Mouse (Mus musculus) liver, embryonic 11.5 days (tissue): ENCODE measurements around the gene Cerk. TPM values are rescaled to one million over a fixed set of nuclear protein-coding genes. Genes with fewer than 3 reads are reported as not detected.
"Not testable (repeated sequence)": the region's sequence is repeated elsewhere in the genome, so short reads cannot be mapped to it uniquely, and the experiment has no call there.

Experiments used
- ATAC-seq: fragments of 200-750 bp; cut with Nextera tagmentation; replicated peaks from 2 replicates; pipeline ENCODE4 v1.8.0; 2017; ENCODE audit warnings: moderate number of reproducible peaks, mild to moderate bottlenecking, moderate TSS enrichment, moderate library complexity; ENCODE audit not compliant: low FRiP score
- DNase-seq: peaks from one replicate; pipeline ENCODE4 v3.0.0-alpha.2; 2017; ENCODE audit warnings: low spot score
- H3K27ac ChIP-seq: fragments of 300-500 bp; sonication (generic); 2 replicates; pipeline ENCODE4 v1.5.1; 2014; ENCODE audit warnings: mild to moderate bottlenecking, low read depth, low read length, control low read depth
- H3K27me3 ChIP-seq: fragments of 300-500 bp; sonication (generic); replicated peaks from 2 replicates; pipeline ENCODE4 v1.6.1; 2014; ENCODE audit warnings: low read length, mixed read lengths; ENCODE audit not compliant: control insufficient read depth, insufficient read depth
- H3K36me3 ChIP-seq: fragments of 300-500 bp; sonication (generic); 2 replicates; pipeline ENCODE4 v1.6.1; 2014; ENCODE audit warnings: mild to moderate bottlenecking, low read length, moderate library complexity, mixed read lengths; ENCODE audit not compliant: control insufficient read depth, insufficient read depth
- H3K4me1 ChIP-seq: fragments of 300-500 bp; sonication (generic); replicated peaks from 2 replicates; pipeline ENCODE4 v1.6.1; 2014; ENCODE audit warnings: low read length, mixed read lengths; ENCODE audit not compliant: control insufficient read depth, insufficient read depth
- H3K4me2 ChIP-seq: fragments of 300-500 bp; sonication (generic); 2 replicates; pipeline ENCODE4 v1.6.1; 2014; ENCODE audit warnings: mild to moderate bottlenecking, control low read depth, moderate library complexity
- H3K4me3 ChIP-seq: fragments of 300-500 bp; sonication (generic); 2 replicates; pipeline ENCODE4 v1.5.1; 2014; ENCODE audit warnings: low read depth, low read length, control low read depth
- H3K9ac ChIP-seq: fragments of 300-500 bp; sonication (generic); 2 replicates; pipeline ENCODE4 v1.6.1; 2014; ENCODE audit warnings: low read depth, low read length, control low read depth
- H3K9me3 ChIP-seq: fragments of 300-500 bp; sonication (generic); 2 replicates; pipeline ENCODE4 v1.6.1; 2016; ENCODE audit warnings: low read length, inconsistent platforms, mixed read lengths; ENCODE audit not compliant: control insufficient read depth
- WGBS: fragments of 180-500 bp; shearing (Covaris S2); extraction: QIAGEN DNeasy Blood & Tissue Kit; methylation state at CpG from one replicate; pipeline ENCODE4 v1.1.7; 2014; 5-methylcytosine and 5-hydroxymethylcytosine counted together
- polyA plus RNA-seq: library from polyadenylated mRNA; unstranded; fragments of >200 nt; fragmentation: Nextera tagmentation; extraction: Ambion mirVana; gene quantifications from 2 replicates; pipeline ENCODE4 v1.2.1, GENCODE M21; 2014

Gene Cerk
- polyA plus RNA-seq, 1 experiment from 2014 or later, result 8.5 TPM

DNA sequence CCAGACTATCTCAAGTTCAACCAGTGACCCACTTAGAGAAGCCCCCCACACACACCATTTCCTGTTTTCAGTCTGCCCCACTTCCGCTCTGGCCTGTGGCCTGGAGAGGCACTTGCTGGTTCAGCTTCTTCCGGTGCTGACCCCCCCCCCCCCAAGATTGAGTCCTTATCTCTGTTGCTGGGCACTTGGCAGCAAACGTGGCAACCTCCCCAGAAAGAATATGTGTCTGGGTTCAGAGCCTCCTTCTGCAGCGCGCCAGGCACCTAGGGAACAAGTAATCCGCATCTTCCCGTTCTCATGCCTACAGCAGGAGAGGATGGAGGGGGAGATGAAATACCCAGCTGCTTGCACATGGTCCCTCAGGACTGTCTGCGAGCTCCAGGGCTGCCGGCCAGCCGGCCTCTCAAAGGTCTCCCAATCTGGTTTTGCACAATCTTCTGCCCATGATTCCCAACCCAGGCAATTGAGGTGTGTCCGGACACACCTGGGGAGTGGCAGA, 4.0 kb downstream of the Cerk start:
- WGBS, result 22% methylated on average over 11 of the region's 11 CpGs
- peaks cover 30% of the 10 kb centered on the region for H3K4me1 ChIP-seq
- ATAC-seq, result no peak
- no peaks in the 10 kb centered on the region for H3K36me3 ChIP-seq
- H3K27ac ChIP-seq, result peak overlapping the region; percentile 58
- no peaks in the 10 kb centered on the region for H3K9me3 ChIP-seq
- peak overlapping the region; percentile 50 for H3K4me2 ChIP-seq
- H3K4me3 ChIP-seq, result no peak overlapping the region
- H3K27me3 ChIP-seq, result peaks cover 15% of the 10 kb centered on the region
- DNase-seq, result no peak
- H3K9ac ChIP-seq, result no peak overlapping the region

DNA sequence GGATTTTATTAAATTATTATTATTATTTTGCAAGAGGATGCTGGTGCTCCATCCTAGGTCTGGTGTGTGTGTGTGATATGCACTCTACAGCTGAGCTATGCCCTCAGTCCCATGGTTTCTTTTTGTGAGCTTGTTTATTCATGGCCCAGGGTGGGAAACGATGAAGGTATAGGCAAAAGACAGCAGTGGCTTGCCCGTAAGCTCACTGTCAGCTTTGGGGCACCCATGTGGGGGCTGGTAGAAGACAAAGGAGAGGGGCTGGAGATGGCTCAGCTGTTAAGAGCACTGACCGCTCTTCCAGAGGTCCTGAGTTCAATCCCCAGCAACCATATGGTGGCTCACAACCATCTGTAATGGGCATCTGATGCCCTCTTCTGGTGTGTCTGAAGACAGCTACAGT, 4.6 kb downstream of the Cerk start:
- H3K4me1 ChIP-seq, result peaks cover 25% of the 10 kb centered on the region

DNA sequence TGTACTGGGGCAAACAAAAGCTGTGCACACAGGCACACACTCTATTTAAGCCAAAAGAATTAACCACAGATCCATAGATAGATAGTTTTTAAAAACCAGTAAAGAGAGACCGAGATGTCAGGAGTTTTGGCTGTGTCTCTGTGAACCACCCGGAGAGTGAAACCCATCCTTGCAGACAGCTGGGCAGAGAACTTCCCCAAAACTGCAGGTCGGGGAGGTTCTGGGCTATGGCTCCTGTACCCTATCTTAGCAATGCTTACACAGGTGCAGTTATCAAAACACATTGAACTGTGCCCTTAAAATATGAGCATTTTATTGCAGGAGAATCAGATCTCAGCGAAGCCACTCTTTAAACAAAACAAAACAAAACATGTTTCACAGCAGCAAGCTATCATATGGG, 5.5 kb downstream of the Cerk start:
- Histone ChIP-seq H3K4me2 (no peak overlapping the region), H3K4me3 (no peak overlapping the region), H3K27ac (no peak overlapping the region), H3K36me3 (no peaks in the 10 kb centered on the region), H3K27me3 (peaks cover 6% of the 10 kb centered on the region), H3K4me1 (peaks cover 22% of the 10 kb centered on the region), H3K9me3 (no peaks in the 10 kb centered on the region), H3K9ac (no peak overlapping the region)
- ATAC-seq (no peak), DNase-seq (no peak)
- WGBS, result 45% methylated on average over 4 of the region's 4 CpGs

More for the DNA sequence above, 4.6 kb downstream of the Cerk start:
- H3K4me3 ChIP-seq, H3K4me2 ChIP-seq, ATAC-seq, H3K36me3 ChIP-seq, H3K27ac ChIP-seq, H3K9ac ChIP-seq, DNase-seq, H3K9me3 ChIP-seq: not testable (repeated sequence)
- 77% methylated on average over 3 of the region's 3 CpGs for WGBS
- peaks cover 12% of the 10 kb centered on the region for H3K27me3 ChIP-seq

DNA sequence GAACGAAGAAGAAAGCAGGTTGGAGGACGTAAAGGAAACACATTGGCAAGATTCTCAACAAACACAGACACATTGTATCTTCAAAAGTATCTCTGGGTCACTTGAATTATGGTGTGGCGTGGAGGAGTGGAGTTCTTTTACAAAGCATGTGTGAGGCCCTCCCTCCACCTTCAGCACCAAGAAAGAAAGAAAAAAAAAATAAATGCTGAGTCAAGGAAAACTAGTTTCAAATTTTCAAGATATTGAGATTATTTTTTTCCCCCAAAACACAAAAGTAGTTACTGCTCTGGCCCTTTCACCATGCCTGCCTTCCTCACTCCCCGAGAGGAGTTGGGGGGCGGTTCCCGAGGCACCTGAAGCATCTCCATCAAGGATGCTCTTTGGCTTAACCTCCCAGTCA, 7.3 kb downstream of the Cerk start:
- no peak overlapping the region for H3K4me2 ChIP-seq
- DNase-seq (no peak), ATAC-seq (no peak)
- no peak overlapping the region for H3K4me3 ChIP-seq
- no peak overlapping the region for H3K27ac ChIP-seq
- H3K27me3 ChIP-seq, result no peaks in the 10 kb centered on the region; the same call in 1 of the 2 replicates
- 79% methylated on average over 6 of the region's 6 CpGs for WGBS
- no peaks in the 10 kb centered on the region for H3K36me3 ChIP-seq
- no peaks in the 10 kb centered on the region for H3K9me3 ChIP-seq
- H3K4me1 ChIP-seq, result peaks cover 25% of the 10 kb centered on the region
- no peak overlapping the region for H3K9ac ChIP-seq

DNA sequence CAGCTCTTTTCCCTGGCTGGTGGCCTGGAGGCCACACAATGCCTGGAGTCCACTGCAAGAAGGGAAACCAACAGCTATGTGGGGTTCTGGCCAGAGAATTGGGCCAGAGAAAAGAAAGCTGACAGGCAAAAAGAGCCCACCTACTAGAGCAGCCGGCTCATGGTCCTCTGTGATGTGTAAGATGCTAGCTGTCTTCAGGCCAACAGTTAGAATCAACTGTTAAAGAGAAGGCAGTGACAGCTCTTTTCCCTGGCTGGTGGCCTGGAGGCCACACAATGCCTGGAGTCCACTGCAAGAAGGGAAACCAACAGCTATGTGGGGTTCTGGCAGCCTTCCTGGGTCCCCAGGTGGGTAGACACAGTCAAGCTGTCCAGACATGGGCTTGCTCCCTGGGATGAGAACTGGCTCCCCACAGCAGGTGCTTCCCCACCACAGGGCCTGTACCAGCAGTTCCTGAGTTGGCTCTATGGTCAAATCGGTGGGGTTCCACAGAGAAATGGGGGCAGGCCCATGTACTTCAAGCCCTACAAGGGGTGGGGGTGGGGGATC, 8.2 kb downstream of the Cerk start:
- not testable (repeated sequence) for H3K27me3 ChIP-seq, H3K36me3 ChIP-seq, H3K27ac ChIP-seq, H3K4me2 ChIP-seq, H3K9ac ChIP-seq, DNase-seq, H3K4me3 ChIP-seq, H3K9me3 ChIP-seq, ATAC-seq
- H3K4me1 ChIP-seq, result peaks cover 25% of the 10 kb centered on the region
- 78% methylated on average over 2 of the region's 2 CpGs for WGBS

DNA sequence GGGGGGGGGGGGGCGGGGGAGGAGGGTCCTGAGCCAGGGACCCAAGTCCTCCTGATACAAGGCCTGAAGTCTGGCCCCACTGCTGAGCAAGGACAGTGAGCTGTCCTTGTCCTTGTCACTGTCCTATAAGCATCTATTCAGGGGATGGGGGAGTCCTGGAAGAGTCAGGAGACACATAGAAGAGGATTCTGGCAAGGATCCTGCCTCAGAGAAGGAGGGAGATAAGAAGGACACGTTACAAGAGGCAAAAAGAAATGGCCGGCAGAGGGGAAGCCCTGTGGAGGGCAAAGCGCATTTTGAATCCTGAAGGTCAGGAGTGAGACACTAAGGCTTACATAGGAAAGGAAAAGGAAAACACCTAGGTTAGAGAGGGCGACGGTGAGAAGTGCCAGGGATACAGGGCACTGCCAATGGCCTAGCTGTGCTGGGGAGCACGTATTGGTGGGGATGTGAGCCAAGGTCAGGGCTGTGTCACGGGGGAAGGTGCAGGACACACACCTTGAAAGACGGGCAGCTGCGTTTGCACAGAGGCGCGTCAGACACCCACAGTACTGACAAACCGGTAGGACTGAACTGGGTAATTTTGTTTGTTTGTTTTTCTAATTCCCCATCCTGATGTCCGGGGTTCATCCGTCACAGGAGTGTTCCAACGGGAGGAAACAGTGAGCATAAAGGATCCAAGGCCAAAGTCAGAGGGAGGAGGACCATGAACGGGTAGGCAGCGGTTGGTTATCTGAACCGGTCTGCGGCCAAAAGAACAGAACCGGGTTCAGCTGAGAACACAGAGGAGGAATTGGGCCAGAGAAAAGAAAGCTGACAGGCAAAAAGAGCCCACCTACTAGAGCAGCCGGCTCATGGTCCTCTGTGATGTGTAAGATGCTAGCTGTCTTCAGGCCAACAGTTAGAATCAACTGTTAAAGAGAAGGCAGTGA, 8.9 kb downstream of the Cerk start:
- H3K27ac ChIP-seq, result no peak overlapping the region
- H3K4me1 ChIP-seq, result peaks cover 21% of the 10 kb centered on the region
- WGBS, result 75% methylated on average over 22 of the region's 22 CpGs
- no peak overlapping the region for H3K4me3 ChIP-seq
- H3K9me3 ChIP-seq, result no peaks in the 10 kb centered on the region
- H3K36me3 ChIP-seq, result no peaks in the 10 kb centered on the region
- H3K4me2 ChIP-seq, result no peak overlapping the region
- ATAC-seq (no peak), DNase-seq (no peak)
- no peak overlapping the region for H3K9ac ChIP-seq
- H3K27me3 ChIP-seq, result no peaks in the 10 kb centered on the region

DNA sequence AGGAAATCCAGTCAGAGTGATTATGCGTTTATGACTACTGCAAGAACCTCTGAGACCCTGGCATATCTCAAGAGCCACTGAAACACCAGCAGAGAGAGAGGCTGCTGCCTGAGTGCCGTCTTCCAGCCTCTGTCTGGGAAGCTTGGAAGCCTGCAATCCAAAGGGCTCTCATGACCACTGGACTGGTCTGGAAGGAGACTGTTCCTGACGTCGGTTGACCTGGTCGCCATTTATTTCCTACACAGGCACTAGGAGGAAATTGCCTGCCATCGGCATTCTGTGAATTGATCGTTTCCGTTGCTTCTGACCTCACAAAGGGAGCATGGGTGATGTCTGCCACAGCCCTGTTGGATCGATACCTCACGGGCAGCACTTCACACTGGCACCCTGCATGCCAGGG, 9.8 kb downstream of the Cerk start:
- Histone ChIP-seq H3K4me2 (no peak overlapping the region), H3K4me1 (peaks cover 13% of the 10 kb centered on the region), H3K27me3 (no peaks in the 10 kb centered on the region), H3K4me3 (no peak overlapping the region), H3K36me3 (no peaks in the 10 kb centered on the region), H3K27ac (no peak overlapping the region), H3K9ac (no peak overlapping the region), H3K9me3 (no peaks in the 10 kb centered on the region)
- DNase-seq, result no peak
- no peak for ATAC-seq
- WGBS, result 75% methylated on average over 10 of the region's 10 CpGs

DNA sequence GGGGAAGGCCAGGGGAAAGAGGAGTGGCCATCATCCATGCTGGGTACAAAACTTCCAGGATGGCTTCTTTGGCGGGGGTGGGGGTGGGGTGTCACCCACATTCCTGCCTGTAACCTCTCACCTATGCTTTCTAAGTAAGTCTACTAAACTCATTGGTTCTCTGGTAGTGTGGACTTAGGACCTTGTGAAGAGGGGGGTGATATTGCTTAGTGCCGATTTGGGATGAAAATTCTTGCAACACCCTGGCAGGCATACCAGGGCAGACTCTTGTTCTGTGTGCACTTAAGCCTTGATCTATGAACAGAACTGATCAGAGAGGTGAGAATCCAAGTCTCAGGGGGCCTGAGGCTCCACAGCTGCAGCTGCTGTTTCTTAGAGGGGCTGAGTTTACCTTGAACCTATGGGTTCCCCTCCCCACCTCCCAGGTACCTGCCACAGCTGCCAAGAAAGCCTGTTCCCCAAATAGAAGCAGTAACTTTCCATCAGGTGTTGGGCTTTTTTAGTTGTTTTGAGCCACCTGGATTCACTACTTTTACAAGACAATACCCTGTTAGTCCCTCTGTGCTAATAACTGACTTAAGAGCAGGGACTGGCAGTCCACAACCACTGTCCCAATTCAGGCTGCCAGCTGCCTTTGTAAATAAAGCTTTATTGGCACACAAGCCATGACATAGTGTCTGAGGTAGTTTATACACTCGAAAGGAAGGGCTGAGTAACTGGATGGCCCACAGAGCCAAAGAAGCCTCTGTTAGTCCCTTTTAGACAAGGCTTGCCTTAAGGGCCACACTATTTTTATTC, 10.5 kb downstream of the Cerk start:
- no peaks in the 10 kb centered on the region for H3K27me3 ChIP-seq
- DNase-seq, result no peak
- H3K9ac ChIP-seq, result no peak overlapping the region
- H3K4me2 ChIP-seq, result no peak overlapping the region
- H3K4me3 ChIP-seq, result no peak overlapping the region
- no peaks in the 10 kb centered on the region for H3K9me3 ChIP-seq
- H3K4me1 ChIP-seq, result peaks cover 11% of the 10 kb centered on the region
- H3K36me3 ChIP-seq, result no peaks in the 10 kb centered on the region
- WGBS, result 67% methylated on average over 3 of the region's 3 CpGs
- ATAC-seq, result no peak
- H3K27ac ChIP-seq, result no peak overlapping the region
